Mouse (Mus musculus) monocyte, adult 2 months (primary cell): Measurements from ENCODE around the gene Grap2.

Experiments
- DNase-seq, 2 experiments: peaks; one replicate each; pipeline ENCODE4 v3.0.0; 2022; ENCODE audit warnings: low spot score in 2 of 2, low read depth in 1 of 2

The Grap2 gene

DNA sequence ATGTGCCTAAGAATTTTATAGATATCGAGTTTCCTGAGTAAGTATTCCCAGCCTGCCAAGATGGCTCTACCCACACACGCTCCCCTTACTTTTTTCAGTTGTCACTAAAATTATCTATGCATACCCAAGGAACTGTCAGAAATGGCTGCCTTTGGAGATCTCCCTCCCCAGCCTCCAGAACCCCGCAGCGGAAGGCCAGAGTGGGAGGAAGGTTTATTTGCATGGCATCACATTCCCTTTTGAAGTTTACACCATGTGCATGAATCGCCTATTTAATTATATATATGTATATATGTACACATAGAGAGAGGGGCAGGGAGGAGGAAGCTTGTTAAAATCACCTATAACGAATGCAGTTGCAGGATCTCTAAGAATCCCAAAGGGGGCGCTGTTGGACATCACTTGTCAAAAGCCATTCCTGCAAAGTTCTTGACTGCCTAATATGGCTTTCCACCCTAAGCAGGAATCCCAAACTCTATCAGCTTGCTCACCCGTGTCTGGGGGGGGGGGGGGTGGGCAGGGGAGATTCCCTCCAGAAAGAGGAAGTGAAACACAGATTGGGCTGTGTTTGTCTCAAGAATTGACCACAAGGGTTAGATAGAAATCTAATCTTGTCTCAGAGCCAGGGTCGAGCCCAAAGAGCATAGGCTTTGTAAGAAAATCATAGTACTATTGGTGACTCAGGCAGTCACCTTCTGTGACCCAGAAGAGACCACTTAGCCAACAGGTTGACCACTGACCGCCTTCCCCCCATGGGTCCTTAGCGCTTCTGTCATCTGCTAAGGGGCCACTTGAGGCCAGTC lies 62.2 kb downstream of the Grap2 start:
- peak; percentile 34 to 38 for DNase-seq

GRCm38 (mm10) chr15:80636757-80637372 lies 64.5 kb downstream of the Grap2 start:
- DNase-seq, result no peak

DNA sequence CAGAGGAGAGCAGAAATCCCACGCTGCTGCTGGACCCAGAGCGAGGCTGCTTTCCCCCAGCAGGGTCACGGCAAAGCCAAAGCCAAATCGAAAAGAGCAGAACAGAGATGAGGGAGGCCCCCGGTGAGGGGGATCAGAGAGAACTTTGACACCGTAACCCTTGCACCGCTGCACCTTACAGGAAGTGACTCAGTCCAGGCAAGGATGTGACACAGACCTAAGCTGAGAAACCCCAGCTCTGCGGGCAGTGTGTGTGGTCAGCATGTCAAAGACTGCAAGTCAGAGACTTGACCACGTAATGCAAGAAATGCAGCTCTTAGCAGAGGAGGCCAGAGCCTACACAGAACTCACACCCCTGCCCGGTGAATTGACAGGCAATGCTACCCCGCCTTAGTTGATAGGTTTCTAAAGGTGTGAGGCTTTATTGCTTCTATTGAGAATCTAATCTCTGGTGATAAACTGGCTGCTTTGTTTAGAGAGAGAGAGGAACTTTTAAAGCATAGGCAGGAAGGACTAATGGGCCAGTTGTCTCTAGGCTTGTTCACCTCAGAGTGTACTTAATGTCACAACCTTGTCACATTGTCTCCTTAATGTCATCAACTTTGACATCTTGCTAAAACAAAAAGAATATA lies 66.8 kb downstream of the Grap2 start:
- DNase-seq, result peak in 1 of 2 experiments; percentile 39

GRCm38 (mm10) chr15:80639874-80640273 lies 67.5 kb downstream of the Grap2 start:
- DNase-seq, result no peak

- no peak for DNase-seq
These were observed 69.5 kb downstream of the Grap2 start for GRCm38 (mm10) chr15:80641702-80642435.

DNA sequence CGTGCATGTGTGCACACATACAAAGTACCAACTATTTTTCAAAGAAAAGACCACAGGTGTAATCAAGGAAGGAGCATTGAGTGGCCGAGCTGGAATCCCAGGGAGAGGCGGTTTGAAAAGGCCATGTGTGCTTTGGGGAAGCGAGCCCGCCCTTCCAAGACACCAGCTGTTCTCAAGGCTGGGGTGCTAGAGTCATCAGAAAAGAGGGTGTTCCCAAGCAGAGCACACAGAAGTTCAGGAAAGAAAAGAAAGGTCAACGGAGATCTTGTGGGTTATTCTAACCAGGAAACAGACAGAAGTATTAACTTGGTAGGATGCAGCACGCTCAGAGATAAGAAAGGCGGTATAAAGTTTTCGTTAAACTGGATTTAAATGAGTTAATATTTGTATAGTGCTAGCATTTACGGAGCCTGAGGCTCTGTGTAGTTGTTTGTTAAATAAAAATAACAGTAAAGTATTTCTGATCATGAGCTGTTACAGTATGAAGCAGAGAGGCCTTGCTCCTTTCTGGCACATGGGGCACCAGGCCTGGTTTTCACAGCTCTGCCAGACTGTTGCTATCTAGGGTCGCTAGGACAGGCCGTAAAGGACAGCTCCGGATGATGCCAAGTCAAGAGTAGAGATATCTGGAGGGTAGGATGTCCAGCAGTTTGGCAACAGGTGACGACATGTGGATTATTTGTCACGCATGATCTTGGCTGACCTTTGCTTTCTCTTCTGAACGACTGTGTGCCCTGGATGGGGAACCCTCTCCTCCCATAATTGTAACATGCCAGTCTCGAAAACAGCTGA lies 72.8 kb downstream of the Grap2 start:
- DNase-seq, result no peak

DNA sequence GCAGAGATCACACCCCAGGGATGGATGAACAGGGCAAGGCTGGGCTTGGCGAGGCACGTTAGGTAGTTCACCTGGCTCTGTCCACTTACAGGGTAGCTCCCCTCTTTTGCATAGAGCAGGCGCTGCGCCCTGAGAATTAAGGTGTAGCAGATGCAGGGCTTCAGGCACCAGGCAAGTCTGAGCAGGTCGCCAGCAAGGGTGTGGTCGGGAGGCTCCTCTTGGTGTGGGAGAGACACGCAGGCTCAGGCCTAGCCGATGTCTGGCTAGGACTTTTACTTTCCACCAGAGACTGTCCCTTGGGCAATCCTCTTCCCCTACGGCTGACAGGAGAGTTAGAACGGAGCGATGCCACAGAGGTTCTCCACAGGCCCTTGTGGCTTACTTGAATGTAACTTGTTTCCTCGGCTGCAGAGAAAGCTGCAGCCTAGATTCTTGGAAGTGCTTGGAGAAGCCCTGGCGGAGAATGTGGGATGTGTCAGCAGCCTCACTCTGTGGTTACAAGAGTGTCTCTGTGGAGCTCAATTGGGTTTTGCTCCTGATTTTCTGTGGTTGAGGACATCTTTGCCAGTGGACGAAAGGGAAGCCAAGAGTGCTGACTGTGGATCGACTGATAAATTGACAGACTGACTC lies 76.7 kb downstream of the Grap2 start:
- DNase-seq, result no peak

- DNase-seq, result no peak
These were observed 78.0 kb downstream of the Grap2 start for GRCm38 (mm10) chr15:80650412-80650811.

DNA sequence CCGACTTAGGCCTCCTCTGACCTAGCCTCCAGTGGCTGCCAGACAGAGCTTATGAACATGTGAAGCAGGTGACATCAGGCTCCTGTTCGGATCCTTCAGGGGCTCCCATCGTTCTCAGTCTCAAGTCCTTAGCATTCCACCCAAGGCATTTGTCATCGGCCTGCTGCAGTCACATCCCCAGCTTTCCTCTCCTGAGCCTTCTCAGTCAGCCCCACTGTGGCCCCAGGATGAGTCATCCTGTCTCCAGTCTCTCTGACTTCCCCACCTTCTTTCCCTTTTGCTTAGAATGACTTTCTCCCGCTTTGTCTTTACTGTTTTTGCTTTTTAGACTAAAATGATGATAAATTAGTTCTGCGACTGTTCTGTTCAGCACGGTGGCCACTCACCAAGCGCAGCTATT lies 81.5 kb downstream of the Grap2 start:
- no peak for DNase-seq

GRCm38 (mm10) chr15:80658815-80659471 lies 86.5 kb downstream of the Grap2 start:
- DNase-seq, result no peak

DNA sequence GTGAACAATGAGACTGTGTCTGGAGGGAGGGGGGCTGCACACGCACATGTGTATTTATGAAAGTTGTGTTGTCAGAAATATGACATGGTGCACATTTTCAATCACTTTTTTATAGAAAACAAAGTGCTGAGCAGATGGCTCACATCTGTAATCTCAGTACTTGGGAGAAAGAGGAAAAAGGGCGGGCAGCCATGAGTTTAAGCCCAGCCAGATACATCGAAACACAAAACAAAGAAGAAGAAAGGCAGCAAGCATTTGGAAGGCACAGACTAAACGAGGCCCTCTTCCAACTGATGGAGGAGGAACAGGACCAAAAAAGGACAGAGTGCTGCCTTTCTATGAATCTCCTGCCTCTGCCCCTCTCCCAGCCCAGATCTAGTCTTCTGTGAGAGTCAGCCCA lies 88.6 kb downstream of the Grap2 start:
- no peak for DNase-seq

- no peak for DNase-seq
These were observed 92.0 kb downstream of the Grap2 start for GRCm38 (mm10) chr15:80664444-80664843.

- peak; percentile 64 to 70 for DNase-seq
These were observed 99.2 kb downstream of the Grap2 start, which contains the start of gene Fam83f for GRCm38 (mm10) chr15:80671295-80672252. Fam83f (plus strand) TSS chr15:80671847.

GRCm38 (mm10) chr15:80672810-80673209 lies 100.4 kb downstream of the Grap2 start:
- DNase-seq, result no peak

DNA sequence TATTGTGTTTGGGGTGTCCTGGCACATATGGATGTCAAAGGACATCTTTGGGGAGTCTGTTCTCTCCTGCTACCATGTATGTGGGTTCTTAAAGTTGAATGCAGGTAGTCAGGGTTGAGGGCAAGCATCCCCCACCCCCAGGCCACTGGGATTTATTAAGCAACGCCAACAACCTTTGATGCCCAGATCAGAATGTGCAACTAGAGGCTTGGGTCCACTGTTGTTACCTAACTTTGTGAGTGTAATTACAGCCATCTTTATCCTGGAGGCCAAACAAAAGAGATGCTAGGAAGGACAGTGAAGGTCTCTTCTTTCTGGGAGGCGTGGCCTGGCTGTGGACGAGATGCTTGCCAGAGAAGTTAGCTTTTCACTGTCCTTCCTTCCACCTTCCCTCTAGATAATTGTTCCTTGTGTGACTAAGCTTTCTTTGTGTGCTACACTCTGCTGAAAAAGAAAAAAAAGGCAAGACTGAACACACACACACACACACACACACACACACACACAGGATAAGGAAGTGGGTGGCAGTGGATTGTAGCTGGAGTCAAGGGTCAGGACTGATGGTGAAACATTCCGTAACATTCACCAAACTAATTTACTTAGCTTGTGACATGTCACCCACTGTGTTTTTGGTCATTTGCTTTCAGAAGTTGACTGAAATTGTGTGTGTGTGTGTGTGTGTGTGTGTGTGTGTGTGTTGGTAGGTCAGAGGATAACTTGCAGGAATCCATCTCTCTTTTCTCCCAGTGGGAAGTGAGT lies 101.1 kb downstream of the Grap2 start:
- DNase-seq, result no peak

- DNase-seq, result no peak
These were observed 102.3 kb downstream of the Grap2 start for GRCm38 (mm10) chr15:80674700-80675099.

GRCm38 (mm10) chr15:80679515-80680215 lies 107.3 kb downstream of the Grap2 start:
- DNase-seq, result no peak
